Comparison of ENCODE assay signal across 13 mouse cellular contexts in genomic region chr4:108438082-108438840, GRCm38 (mm10). TPM values are rescaled to one million over a fixed set of nuclear protein-coding genes. Genes with fewer than 3 reads are reported as not detected.
DNase-seq lines count a peak whose midpoint lies in the region; ATAC-seq and TF ChIP-seq lines count a peak whose summit lies in the region.
"Had no signal": no experiment of that assay in that cellular context is flagged by ENCODE, and none has a peak within 500 bp of the region (broad histone marks: within the 10 kb centered on the region; RNA-seq: fewer than 3 reads in every experiment).

No protein-coding gene starts in this region.

- no peak for ATAC-seq in heart, embryonic 13.5 days (ENCODE audit: extremely low read depth, insufficient number of reproducible peaks, low FRiP score, low TSS enrichment)
- ATAC-seq in lung, embryonic 14.5 days (ENCODE audit: insufficient read depth) = no peak
- no peak for ATAC-seq in erythroid progenitor cell, adult 5-6 weeks (replicated peaks; ENCODE audit: low FRiP score, poor library complexity, severe bottlenecking)
- no peak for ATAC-seq in forebrain, postnatal 0 days

- H3K4me1 ChIP-seq in heart, embryonic 13.5 days = peaks cover 26% of the 10 kb centered on the region
- H3K4me1 ChIP-seq in lung, embryonic 14.5 days (ENCODE audit: insufficient read depth) = peaks cover 4% of the 10 kb centered on the region; the same call in 1 of the 2 replicates
- H3K4me1 ChIP-seq in forebrain, postnatal 0 days (ENCODE audit: insufficient read depth) = no peaks in the 10 kb centered on the region

- WGBS in heart, embryonic 13.5 days = 47% methylated on average over 6 of the region's 6 CpGs
- WGBS in lung, embryonic 14.5 days = 43% methylated on average over 6 of the region's 6 CpGs
- WGBS in forebrain, postnatal 0 days = 62% methylated on average over 6 of the region's 6 CpGs

- H3K9ac ChIP-seq in heart, embryonic 13.5 days = no peak overlapping the region
- no peak overlapping the region for H3K9ac ChIP-seq in lung, embryonic 14.5 days
- no peak overlapping the region for H3K9ac ChIP-seq in forebrain, postnatal 0 days
- H3K9ac ChIP-seq: heart, embryonic 15.5 days had no signal

- H3K27ac ChIP-seq in heart, embryonic 13.5 days (replicated peaks) = 0 out of 2 replicates have a peak overlapping the region, but pooled peaks have one; percentile 8
- no peak overlapping the region for H3K27ac ChIP-seq in lung, embryonic 14.5 days (ENCODE audit: low read depth)
- no peak overlapping the region for H3K27ac ChIP-seq in forebrain, postnatal 0 days (ENCODE audit: low read depth, low read length)
- H3K27ac ChIP-seq: heart, embryonic 15.5 days; left cerebral cortex, adult 2 months had no signal

- DNase-seq in heart, adult 8-10 months (ENCODE audit: low spot score) = no peak
- DNase-seq in NIH3T3 (ENCODE audit: low read depth) (peak; percentile 58), adipocyte (ENCODE audit: low spot score) (no peak)
- DNase-seq in heart, postnatal 14 days = peak; percentile 3 to 14
- peak; percentile 63 for DNase-seq in lung, embryonic 14.5 days
- DNase-seq in forebrain, postnatal 0 days = no peak
- DNase-seq: thymus, postnatal 14 days had no signal

- peak overlapping the region; percentile 3; the same call in 1 of the 2 replicates for H3K4me2 ChIP-seq in heart, embryonic 13.5 days
- no peak overlapping the region for H3K4me2 ChIP-seq in lung, embryonic 14.5 days
- H3K4me2 ChIP-seq in forebrain, postnatal 0 days (ENCODE audit: low read depth) = no peak overlapping the region
- H3K4me2 ChIP-seq: heart, embryonic 15.5 days had no signal

- H3K36me3 ChIP-seq in heart, embryonic 13.5 days = no peaks in the 10 kb centered on the region
- no peaks in the 10 kb centered on the region for H3K36me3 ChIP-seq in lung, embryonic 14.5 days (ENCODE audit: insufficient read depth)
- no peaks in the 10 kb centered on the region for H3K36me3 ChIP-seq in forebrain, postnatal 0 days (ENCODE audit: insufficient read depth)
- H3K36me3 ChIP-seq: heart, embryonic 15.5 days had no signal

- no peaks in the 10 kb centered on the region for H3K27me3 ChIP-seq in heart, embryonic 13.5 days (replicated peaks)
- no peaks in the 10 kb centered on the region for H3K27me3 ChIP-seq in lung, embryonic 14.5 days (ENCODE audit: insufficient read depth, low read length)
- H3K27me3 ChIP-seq in forebrain, postnatal 0 days (ENCODE audit: insufficient read depth, low read length) = no peaks in the 10 kb centered on the region
- H3K27me3 ChIP-seq: heart, embryonic 15.5 days had no signal

- intact Hi-C loops in heart, postnatal 14 days (cut with DNase I) = no loop called here

- no peaks in the 10 kb centered on the region for H3K9me3 ChIP-seq in heart, embryonic 13.5 days
- no peaks in the 10 kb centered on the region for H3K9me3 ChIP-seq in lung, embryonic 14.5 days (ENCODE audit: low read depth, low read length)
- H3K9me3 ChIP-seq in forebrain, postnatal 0 days (ENCODE audit: low read length) = no peaks in the 10 kb centered on the region
- H3K9me3 ChIP-seq: heart, embryonic 15.5 days had no signal

- TF ChIP-seq CTCF in lung, embryonic 14.5 days (IDR thresholded peaks at IDR 0.05; ENCODE audit: low read depth) = no peak
- no peak for TF ChIP-seq CTCF in forebrain, postnatal 0 days (IDR thresholded peaks at IDR 0.05; ENCODE audit: low read depth)

- no peak overlapping the region for H3K4me3 ChIP-seq in heart, embryonic 13.5 days
- H3K4me3 ChIP-seq in lung, embryonic 14.5 days (ENCODE audit: low read depth, low read length) = no peak overlapping the region
- H3K4me3 ChIP-seq in forebrain, postnatal 0 days (ENCODE audit: low read depth, low read length) = no peak overlapping the region
- H3K4me3 ChIP-seq: heart, embryonic 15.5 days; left cerebral cortex, adult 2 months had no signal

RNA-seq across cellular contexts. Expression of gene Tut4, which starts 21.0 kb away (rescaled TPM):
- 44.4 and 45.6 TPM in 2 replicates for polyA plus RNA-seq in heart, embryonic 13.5 days (2015; fragmentation: Nextera tagmentation; extraction: Ambion mirVana)
- total RNA-seq in heart, adult 8-10 months (2022) = 10 to 100 TPM; 14.6 to 25.2 (median 18.6) TPM
- total RNA-seq in heart, postnatal 14 days (2021) = 10 to 100 TPM; 28.9 to 31.7 TPM
- 59.6 and 62.6 TPM in 2 replicates for polyA plus RNA-seq in lung, embryonic 14.5 days (2014; fragmentation: Nextera tagmentation; extraction: Ambion mirVana)
- 61.2 and 64.5 TPM in 2 replicates for total RNA-seq in erythroid progenitor cell, adult 5-6 weeks (2015; ENCODE audit: low replicate concordance)
- 16.7 and 17.2 TPM in 2 replicates for total RNA-seq in erythroid progenitor cell, adult 5-6 weeks (2017; ENCODE audit: low replicate concordance)
- 87.8 and 89.2 TPM in 2 replicates for total RNA-seq in forebrain, postnatal 0 days (2014; rRNA removed)
- 19.8 and 37.2 TPM in 2 replicates for polyA plus RNA-seq in forebrain, postnatal 0 days (2015; fragmentation: Nextera tagmentation; extraction: Ambion mirVana)

RNA-seq across cellular contexts. Expression of gene Gpx7, which starts 31.5 kb away (rescaled TPM):
- polyA plus RNA-seq in heart, embryonic 13.5 days (2015; fragmentation: Nextera tagmentation; extraction: Ambion mirVana) = 61.6 and 61.9 TPM in 2 replicates
- 1 to 10 TPM; 4.4 to 9.5 (median 6.3) TPM for total RNA-seq in heart, adult 8-10 months (2022)
- total RNA-seq in heart, postnatal 14 days (2021) = 10 to 100 TPM; 12.7 to 13.9 TPM
- 70.3 and 82.4 TPM in 2 replicates for polyA plus RNA-seq in lung, embryonic 14.5 days (2014; fragmentation: Nextera tagmentation; extraction: Ambion mirVana)
- total RNA-seq in erythroid progenitor cell, adult 5-6 weeks (2015; ENCODE audit: low replicate concordance) = not detected in 2 replicates
- not detected in 2 replicates for total RNA-seq in erythroid progenitor cell, adult 5-6 weeks (2017; ENCODE audit: low replicate concordance)
- 24.1 and 38.5 TPM in 2 replicates for total RNA-seq in forebrain, postnatal 0 days (2014; rRNA removed)
- 37.5 and 46.4 TPM in 2 replicates for polyA plus RNA-seq in forebrain, postnatal 0 days (2015; fragmentation: Nextera tagmentation; extraction: Ambion mirVana)
- polyA plus RNA-seq: C2C12 had no signal

RNA-seq across cellular contexts. Expression of gene Shisal2a, which starts 55.1 kb away (rescaled TPM):
- 1.1 and 1.8 TPM in 2 replicates for polyA plus RNA-seq in heart, embryonic 13.5 days (2015; fragmentation: Nextera tagmentation; extraction: Ambion mirVana)
- not detected for total RNA-seq in heart, adult 8-10 months (2022)
- not detected for total RNA-seq in heart, postnatal 14 days (2021)
- polyA plus RNA-seq in lung, embryonic 14.5 days (2014; fragmentation: Nextera tagmentation; extraction: Ambion mirVana) = 0.34 TPM in 1 of 2 replicates, not detected in the other
- total RNA-seq in erythroid progenitor cell, adult 5-6 weeks (2015; ENCODE audit: low replicate concordance) = not detected in 2 replicates
- not detected in 2 replicates for total RNA-seq in erythroid progenitor cell, adult 5-6 weeks (2017; ENCODE audit: low replicate concordance)
- 1.9 TPM in 1 of 2 replicates, not detected in the other for total RNA-seq in forebrain, postnatal 0 days (2014; rRNA removed)
- polyA plus RNA-seq in forebrain, postnatal 0 days (2015; fragmentation: Nextera tagmentation; extraction: Ambion mirVana) = 3.0 and 4.9 TPM in 2 replicates
- total RNA-seq: common myeloid progenitor, adult 5-6 weeks; left cerebral cortex, adult 2 months had no signal
- polyA plus RNA-seq: C2C12 had no signal

Comparison
In these comparisons a context has a peak if more than half of its experiments do, and no peak if none do; other contexts are left out.
1. DNase-seq: peak in NIH3T3 (single experiment), heart, postnatal 14 days (2 of 2) and lung, embryonic 14.5 days (single experiment); none in heart, adult 8-10 months (single experiment), adipocyte (single experiment) and forebrain, postnatal 0 days (single experiment).